Comparison of ENCODE assay signal across 8 mouse cellular contexts in the genomic region with DNA sequence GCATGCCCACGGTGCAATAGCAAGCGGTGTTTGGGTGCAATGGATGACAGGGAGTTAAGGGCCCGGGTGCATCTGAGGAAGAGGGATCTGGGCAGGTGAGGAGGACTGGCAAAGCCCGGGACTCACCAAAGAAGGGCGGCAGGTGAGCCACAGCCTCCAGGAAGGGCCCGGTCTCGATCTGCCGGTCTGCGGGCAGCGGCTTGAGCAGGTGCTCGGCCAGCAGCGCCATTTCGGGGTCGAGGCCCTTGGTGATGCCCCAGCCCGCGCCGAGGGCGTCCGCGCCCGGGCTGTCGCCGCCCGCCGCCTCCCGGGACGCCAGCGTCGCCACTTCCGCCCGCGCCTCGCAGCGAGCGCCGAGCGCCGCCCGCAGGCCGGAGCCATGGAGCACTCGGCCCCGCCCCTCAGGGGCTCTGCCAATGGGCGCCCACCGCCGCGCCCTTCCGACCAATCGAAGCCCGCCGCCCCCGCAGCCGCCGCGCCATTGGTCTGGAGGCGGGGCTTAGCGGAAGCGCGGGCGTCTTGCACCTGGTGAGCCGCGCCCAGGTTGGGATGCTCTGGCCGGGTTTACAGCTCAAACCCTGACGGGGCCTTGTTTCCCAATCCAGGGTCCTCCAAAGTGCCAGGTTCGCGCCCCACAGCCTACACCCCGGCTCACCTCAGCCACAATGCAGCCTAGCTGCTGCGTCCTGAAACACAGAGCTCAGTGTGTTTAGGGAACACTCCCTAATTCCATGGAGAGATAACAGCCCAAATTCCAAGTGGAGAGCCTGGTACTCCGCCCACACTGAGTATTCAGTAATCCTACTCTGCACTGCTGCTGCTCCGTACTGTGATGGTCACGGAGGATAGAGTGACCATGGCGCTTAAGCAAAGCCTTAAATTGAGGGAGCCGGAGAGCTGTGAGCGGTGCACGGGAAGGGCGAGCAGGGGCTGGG. TPM values are rescaled to one million over a fixed set of nuclear protein-coding genes. Genes with fewer than 3 reads are reported as not detected.
A peak's percentile ranks its signal among the peaks of the same experiment; 100 is the strongest.
DNase-seq lines count a peak whose midpoint lies in the region; ATAC-seq lines count a peak whose summit lies in the region.

A gene (minus strand): TSS at position 352 of the 935 bp plus-strand sequence.

- DNase-seq in MN1 (ENCODE audit: low spot score) = peak; percentile 88
- DNase-seq in cerebellum, adult 9-10 months = peak; percentile 91
- peak; percentile 80 to 95 for DNase-seq in frontal cortex, adult 2 months (ENCODE audit: extremely low spot score in 1 of 2, low spot score in 1 of 2)
- DNase-seq in hindbrain, embryonic 11.5 days (ENCODE audit: low spot score) = peak; percentile 97
- peak; percentile 89 to 96 for DNase-seq in layer of hippocampus, postnatal 10 days (ENCODE audit: low spot score in 2 of 2)
- DNase-seq in lung, postnatal 10 days = peak; percentile 95
- peak; percentile 93 for DNase-seq in ovary, postnatal 36 days (ENCODE audit: low spot score)
- DNase-seq in thymus, postnatal 25 days = peak; percentile 97

- H3K36me3 ChIP-seq in hindbrain, embryonic 11.5 days (ENCODE audit: control insufficient read depth, insufficient read depth, low read length) = no peaks in the 10 kb centered on the region

- H3K4me1 ChIP-seq in hindbrain, embryonic 11.5 days (replicated peaks; ENCODE audit: control insufficient read depth, insufficient read depth, low read length) = peaks cover 5% of the 10 kb centered on the region; the same call in 1 of the 2 replicates

- H3K9me3 ChIP-seq in hindbrain, embryonic 11.5 days (ENCODE audit: control insufficient read depth, low read length) = no peaks in the 10 kb centered on the region

- H3K9ac ChIP-seq in hindbrain, embryonic 11.5 days (ENCODE audit: low read depth, low read length) = peak within 1 kb of the TSS; percentile 83

- H3K27ac ChIP-seq in hindbrain, embryonic 11.5 days (ENCODE audit: low read depth, low read length) = no peak within 1 kb of the TSS

- H3K4me3 ChIP-seq in hindbrain, embryonic 11.5 days (ENCODE audit: low read depth, low read length) = peak within 1 kb of the TSS; percentile 65

- WGBS in hindbrain, embryonic 11.5 days = 4% methylated on average over 64 of the region's 75 CpGs

- peak within 1 kb of the TSS; percentile 88 for H3K4me2 ChIP-seq in hindbrain, embryonic 11.5 days (replicated peaks; ENCODE audit: low read depth, low read length)

- no peaks in the 10 kb centered on the region for H3K27me3 ChIP-seq in hindbrain, embryonic 11.5 days (ENCODE audit: control insufficient read depth, insufficient read depth, low read length)

- ATAC-seq in hindbrain, embryonic 11.5 days (ENCODE audit: low FRiP score) = peak; percentile 96

RNA-seq across cellular contexts. Expression of the gene that starts here (rescaled TPM):
- 51.5 and 58.9 TPM in 2 replicates for polyA plus RNA-seq in frontal cortex, adult 2 months (2012; rRNA removed)
- polyA plus RNA-seq in hindbrain, embryonic 11.5 days (2014; fragmentation: Nextera tagmentation; extraction: Ambion mirVana) = 62.6 and 64.4 TPM in 2 replicates
- 10 to 100 TPM; 25.4 to 26.7 TPM for total RNA-seq in layer of hippocampus, postnatal 10 days (2021)
